Mouse (Mus musculus) forebrain, embryonic 16.5 days (tissue): ENCODE data around the gene Rbm8a. TPM values are rescaled to one million over a fixed set of nuclear protein-coding genes. Genes with fewer than 3 reads are reported as not detected.
A peak's percentile ranks its signal among the peaks of the same experiment; 100 is the strongest.
"Not testable (repeated sequence)": the region's sequence is repeated elsewhere in the genome, so short reads cannot be mapped to it uniquely, and the experiment has no call there.

ENCODE experiments used
- ATAC-seq: fragments of 200-750 bp; cut with Nextera tagmentation; 2 replicates; pipeline ENCODE4 v1.8.0; 2017; ENCODE audit warnings: mild to moderate bottlenecking, moderate library complexity
- H3K27ac ChIP-seq: fragments of 300-500 bp; sonication (generic); 2 replicates; pipeline ENCODE4 v1.5.1; 2014; ENCODE audit warnings: low read length, control low read depth
- H3K27me3 ChIP-seq: fragments of 300-500 bp; sonication (generic); replicated peaks from 2 replicates; pipeline ENCODE4 v1.6.1; 2014; ENCODE audit warnings: low read length; ENCODE audit not compliant: control insufficient read depth, insufficient read depth
- H3K36me3 ChIP-seq: fragments of 300-500 bp; sonication (generic); 2 replicates; pipeline ENCODE4 v1.6.1; 2014; ENCODE audit not compliant: control insufficient read depth, insufficient read depth
- H3K4me1 ChIP-seq: fragments of 300-500 bp; sonication (generic); replicated peaks from 2 replicates; pipeline ENCODE4 v1.6.1; 2014; ENCODE audit warnings: low read length; ENCODE audit not compliant: control insufficient read depth, insufficient read depth
- H3K4me2 ChIP-seq: fragments of 300-500 bp; sonication (generic); 2 replicates; pipeline ENCODE4 v1.6.1; 2014; ENCODE audit warnings: mild to moderate bottlenecking, low read length, control low read depth
- H3K4me3 ChIP-seq: fragments of 300-500 bp; sonication (generic); replicated peaks from 2 replicates; pipeline ENCODE4 v1.5.1; 2014; ENCODE audit warnings: mild to moderate bottlenecking, low read length, control low read depth
- H3K9ac ChIP-seq: fragments of 300-500 bp; sonication (generic); replicated peaks from 2 replicates; pipeline ENCODE4 v1.6.1; 2014; ENCODE audit warnings: low read depth, low read length, control low read depth
- H3K9me3 ChIP-seq: fragments of 300-500 bp; sonication (generic); 2 replicates; pipeline ENCODE4 v1.6.1; 2016; ENCODE audit warnings: low read length; ENCODE audit not compliant: control insufficient read depth
- WGBS: fragments of 180-500 bp; shearing (Covaris S2); extraction: QIAGEN DNeasy Blood & Tissue Kit; methylation state at CpG from one replicate; pipeline ENCODE4 v1.1.7; 2014; 5-methylcytosine and 5-hydroxymethylcytosine counted together
- polyA plus RNA-seq: library from polyadenylated mRNA; unstranded; fragments of >200 nt; fragmentation: Nextera tagmentation; extraction: Ambion mirVana; gene quantifications from 2 replicates; pipeline ENCODE4 v1.2.1, GENCODE M21; 2015

Rbm8a gene
- polyA plus RNA-seq, 1 experiment from 2014 or later: 132 TPM

DNA sequence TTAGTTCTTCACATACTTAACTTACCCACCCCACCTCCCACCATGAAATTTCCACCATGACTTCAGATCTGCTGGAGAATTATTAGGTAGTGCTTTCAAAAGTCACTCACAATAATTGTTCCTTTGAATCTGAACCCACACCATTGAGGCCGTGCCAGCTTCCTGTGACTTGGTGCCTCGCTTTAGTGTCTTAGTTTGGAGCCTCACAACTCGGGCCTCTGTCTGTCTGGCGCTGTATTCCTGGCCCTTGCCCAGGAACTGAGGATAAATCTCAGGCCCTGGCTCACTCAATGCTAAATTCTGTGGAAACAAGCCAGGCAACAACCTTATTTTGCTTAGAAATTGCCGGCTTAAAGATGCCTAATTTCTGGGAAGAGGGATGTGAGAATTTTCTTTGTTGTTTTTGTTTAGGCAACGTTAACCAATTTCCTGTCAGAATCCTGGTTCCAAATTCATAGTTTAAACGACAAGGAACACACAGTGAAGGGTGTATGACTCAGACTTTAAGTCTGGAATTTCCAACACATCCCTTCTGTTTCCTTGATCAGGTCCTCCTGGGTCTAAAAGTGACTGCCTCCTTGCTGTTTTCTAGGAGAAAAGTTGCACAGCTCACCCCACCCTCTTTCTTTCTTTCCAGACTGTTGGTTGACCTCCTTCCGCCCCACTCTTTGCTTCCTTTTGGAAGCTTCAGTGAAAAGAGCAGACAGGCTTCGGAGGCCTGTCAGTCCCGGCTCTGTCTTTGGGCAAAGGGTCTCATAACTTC, 27.6 kb upstream of the Rbm8a start:
- Histone ChIP-seq H3K27me3 (no peaks in the 10 kb centered on the region), H3K4me2 (peak overlapping the region; percentile 62), H3K4me3 (peak overlapping the region; percentile 81), H3K4me1 (peaks cover 59% of the 10 kb centered on the region), H3K36me3 (no peaks in the 10 kb centered on the region), H3K9ac (peak overlapping the region; percentile 87), H3K9me3 (no peaks in the 10 kb centered on the region), H3K27ac (peak overlapping the region; percentile 96)
- WGBS: 6% methylated on average over 10 of the region's 10 CpGs
- no peak for ATAC-seq

- ATAC-seq: no peak
- peaks cover 54% of the 10 kb centered on the region for H3K4me1 ChIP-seq
- no peaks in the 10 kb centered on the region for H3K27me3 ChIP-seq
- H3K4me3 ChIP-seq: peak overlapping the region; percentile 81
- H3K9ac ChIP-seq: peak overlapping the region; percentile 87
- no peaks in the 10 kb centered on the region for H3K36me3 ChIP-seq
- H3K4me2 ChIP-seq: peak overlapping the region; percentile 62
- WGBS: 33% methylated on average over 5 of the region's 5 CpGs
- peak overlapping the region; percentile 96 for H3K27ac ChIP-seq
- H3K9me3 ChIP-seq: no peaks in the 10 kb centered on the region
These were observed 27.0 kb upstream of the Rbm8a start for GRCm38 (mm10) chr3:96602704-96603084.

GRCm38 (mm10) chr3:96603311-96603710, 26.4 kb upstream of the Rbm8a start:
- no peak for ATAC-seq
- Histone ChIP-seq H3K4me3 (peak overlapping the region; percentile 81), H3K9me3 (no peaks in the 10 kb centered on the region), H3K4me2 (peak overlapping the region; percentile 62), H3K9ac (peak overlapping the region; percentile 87), H3K4me1 (peaks cover 50% of the 10 kb centered on the region), H3K27ac (peak overlapping the region; percentile 96), H3K27me3 (no peaks in the 10 kb centered on the region), H3K36me3 (no peaks in the 10 kb centered on the region)
- 29% methylated on average over 5 of the region's 5 CpGs for WGBS

DNA sequence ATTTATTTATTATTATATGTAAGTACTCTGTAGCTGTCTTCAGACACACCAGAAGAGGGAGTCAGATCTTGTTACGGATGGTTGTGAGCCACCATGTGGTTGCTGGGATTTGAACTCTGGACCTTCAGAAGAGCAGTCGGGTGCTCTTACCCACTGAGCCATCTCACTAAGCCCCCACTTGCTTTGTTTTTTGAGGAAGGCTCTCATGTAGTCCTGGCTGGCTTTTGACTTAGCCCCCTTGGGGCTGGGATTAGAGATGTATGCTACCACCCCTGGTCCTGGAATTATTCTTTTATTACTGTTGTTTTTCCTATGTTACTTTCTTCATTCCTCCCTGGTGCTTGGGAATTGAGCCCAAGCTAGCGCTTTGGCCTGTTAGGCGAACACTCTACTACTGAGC, 23.7 kb upstream of the Rbm8a start:
- not testable (repeated sequence) for H3K27ac ChIP-seq, H3K9me3 ChIP-seq, H3K36me3 ChIP-seq, H3K27me3 ChIP-seq, ATAC-seq, H3K9ac ChIP-seq, H3K4me2 ChIP-seq, H3K4me3 ChIP-seq
- 88% methylated on average over 3 of the region's 4 CpGs for WGBS
- peaks cover 32% of the 10 kb centered on the region for H3K4me1 ChIP-seq

DNA sequence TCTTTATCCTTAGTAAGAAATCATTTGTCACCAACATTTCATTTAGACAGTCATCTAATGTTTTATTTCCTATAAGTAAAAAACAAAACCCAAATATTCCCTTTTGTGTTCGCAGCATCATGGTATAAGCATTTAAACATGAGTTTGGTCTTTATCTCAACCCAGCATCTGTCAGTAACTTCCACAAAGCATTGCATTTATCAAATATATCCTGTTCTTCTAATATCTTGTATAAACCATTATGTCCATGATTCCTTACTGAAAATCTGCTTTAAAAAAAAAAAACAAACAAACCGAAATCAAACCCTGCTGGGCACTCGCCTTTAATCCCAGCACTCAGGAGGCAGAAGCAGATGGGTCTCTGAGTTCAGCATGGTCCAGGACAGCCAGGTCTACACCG, 23.1 kb upstream of the Rbm8a start:
- H3K4me2 ChIP-seq: no peak overlapping the region
- no peak overlapping the region for H3K9ac ChIP-seq
- no peaks in the 10 kb centered on the region for H3K9me3 ChIP-seq
- H3K27me3 ChIP-seq: no peaks in the 10 kb centered on the region
- H3K27ac ChIP-seq: no peak overlapping the region
- ATAC-seq: no peak
- WGBS: 94% methylated on average over 4 of the region's 4 CpGs
- no peak overlapping the region for H3K4me3 ChIP-seq
- H3K4me1 ChIP-seq: peaks cover 32% of the 10 kb centered on the region
- no peaks in the 10 kb centered on the region for H3K36me3 ChIP-seq

DNA sequence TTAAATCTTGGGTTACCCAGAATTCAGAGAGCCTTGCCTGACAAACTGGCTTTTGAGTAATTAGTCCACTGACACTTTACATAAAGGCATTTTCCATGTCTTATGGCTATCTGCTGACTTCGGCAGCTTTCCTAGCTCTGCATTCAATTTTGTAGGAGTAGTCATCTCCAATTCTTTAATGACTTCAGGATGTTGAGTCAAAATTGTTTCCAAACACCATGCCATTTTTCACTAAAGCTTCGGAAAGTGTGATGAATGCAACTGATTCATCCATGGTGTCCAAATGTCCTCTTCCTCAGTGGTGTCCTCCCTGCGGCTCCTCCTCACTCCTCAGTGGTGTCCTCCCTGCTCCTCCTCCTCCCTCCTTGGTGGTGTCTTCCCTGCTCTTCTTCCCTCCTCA, 11.8 kb upstream of the Rbm8a start:
- no peaks in the 10 kb centered on the region for H3K9me3 ChIP-seq
- no peaks in the 10 kb centered on the region for H3K4me1 ChIP-seq
- WGBS: 97% methylated on average over 3 of the region's 3 CpGs
- no peak overlapping the region for H3K9ac ChIP-seq
- peaks cover 20% of the 10 kb centered on the region for H3K36me3 ChIP-seq
- no peak overlapping the region for H3K4me2 ChIP-seq
- no peaks in the 10 kb centered on the region for H3K27me3 ChIP-seq
- H3K4me3 ChIP-seq: no peak overlapping the region
- H3K27ac ChIP-seq: no peak overlapping the region
- ATAC-seq: no peak

- 91% methylated on average over 4 of the region's 4 CpGs for WGBS
- no peak overlapping the region for H3K4me3 ChIP-seq
These were observed 6.5 kb upstream of the Rbm8a start for GRCm38 (mm10) chr3:96623201-96623600.

GRCm38 (mm10) chr3:96632058-96632457, 2.3 kb downstream of the Rbm8a start:
- H3K36me3 ChIP-seq: peaks cover 2% of the 10 kb centered on the region; the same call in 1 of the 2 replicates
- no peaks in the 10 kb centered on the region for H3K27me3 ChIP-seq
- no peak overlapping the region for H3K9ac ChIP-seq
- no peaks in the 10 kb centered on the region for H3K9me3 ChIP-seq
- H3K27ac ChIP-seq: no peak overlapping the region
- no peak for ATAC-seq
- H3K4me1 ChIP-seq: peaks cover 32% of the 10 kb centered on the region
- H3K4me2 ChIP-seq: no peak overlapping the region
- H3K4me3 ChIP-seq: no peak overlapping the region

More at GRCm38 (mm10) chr3:96623201-96623600, 6.5 kb upstream of the Rbm8a start:
- Histone ChIP-seq H3K4me1 (no peaks in the 10 kb centered on the region), H3K27ac (no peak overlapping the region), H3K9me3 (no peaks in the 10 kb centered on the region), H3K9ac (no peak overlapping the region), H3K4me2 (no peak overlapping the region), H3K36me3 (peaks cover 15% of the 10 kb centered on the region), H3K27me3 (no peaks in the 10 kb centered on the region)
- ATAC-seq: no peak

GRCm38 (mm10) chr3:96634015-96634414, 4.3 kb downstream of the Rbm8a start:
- Histone ChIP-seq H3K9me3 (no peaks in the 10 kb centered on the region), H3K27ac (no peak overlapping the region), H3K4me1 (peaks cover 31% of the 10 kb centered on the region), H3K9ac (no peak overlapping the region), H3K4me3 (no peak overlapping the region), H3K27me3 (no peaks in the 10 kb centered on the region), H3K36me3 (peaks cover 11% of the 10 kb centered on the region), H3K4me2 (no peak overlapping the region)
- no peak for ATAC-seq
- 57% methylated on average over 1 of the region's 1 CpGs for WGBS
